Mouse (Mus musculus) liver, postnatal 0 days (tissue): ENCODE measurements around the gene Lemd2. TPM values are rescaled to one million over a fixed set of nuclear protein-coding genes. Genes with fewer than 3 reads are reported as not detected.
"Not testable (repeated sequence)": the region's sequence is repeated elsewhere in the genome, so short reads cannot be mapped to it uniquely, and the experiment has no call there.

Source experiments
- ATAC-seq: fragments of 200-750 bp; cut with Nextera tagmentation; 2 replicates; pipeline ENCODE4 v1.8.0; 2017; ENCODE audit warnings: mild to moderate bottlenecking, moderate library complexity
- DNase-seq: peaks from one replicate; pipeline ENCODE4 v3.0.0-alpha.2; 2016
- H3K27ac ChIP-seq: fragments of 300-500 bp; sonication (generic); 2 replicates; pipeline ENCODE4 v1.5.1; 2014; ENCODE audit warnings: antibody characterized with exemption, moderate library complexity, mild to moderate bottlenecking, low read depth
- H3K27me3 ChIP-seq: fragments of 300-500 bp; sonication (generic); 2 replicates; pipeline ENCODE4 v1.6.1; 2014; ENCODE audit warnings: low read length, control low read depth, mixed read lengths; ENCODE audit not compliant: insufficient read depth
- H3K36me3 ChIP-seq: fragments of 300-500 bp; sonication (generic); replicated peaks from 2 replicates; pipeline ENCODE4 v1.6.1; 2014; ENCODE audit warnings: mild to moderate bottlenecking, control low read depth, low read length, moderate library complexity, mixed read lengths; ENCODE audit not compliant: insufficient read depth
- H3K4me1 ChIP-seq: fragments of 300-500 bp; sonication (generic); 2 replicates; pipeline ENCODE4 v1.6.1; 2014; ENCODE audit warnings: antibody characterized with exemption, mild to moderate bottlenecking, control low read depth; ENCODE audit not compliant: insufficient read depth
- H3K4me2 ChIP-seq: fragments of 300-500 bp; sonication (generic); 2 replicates; pipeline ENCODE4 v1.6.1; 2014; ENCODE audit warnings: low read depth, mild to moderate bottlenecking, low read length, moderate library complexity, mixed read lengths
- H3K4me3 ChIP-seq: fragments of 300-500 bp; sonication (generic); 2 replicates; pipeline ENCODE4 v1.5.1; 2014; ENCODE audit warnings: low read depth, low read length
- H3K9ac ChIP-seq: fragments of 300-500 bp; sonication (generic); replicated peaks from 2 replicates; pipeline ENCODE4 v1.6.1; 2014; ENCODE audit warnings: mild to moderate bottlenecking, moderate library complexity
- H3K9me3 ChIP-seq: fragments of 300-500 bp; sonication (generic); 2 replicates; pipeline ENCODE4 v1.6.1; 2016; ENCODE audit warnings: mild to moderate bottlenecking, control low read depth, low read length, mixed read lengths
- CTCF ChIP-seq: sonication (generic); IDR thresholded peaks from 2 replicates; pipeline ENCODE4 v1.5.1; 2016; ENCODE audit warnings: antibody characterized with exemption, low read depth
- EP300 ChIP-seq: IDR thresholded peaks from 2 replicates; pipeline ENCODE4 v1.6.1; 2016; ENCODE audit warnings: antibody characterized with exemption, low read depth, mild to moderate bottlenecking
- WGBS: fragments of 180-500 bp; shearing (Covaris S2); extraction: QIAGEN DNeasy Blood & Tissue Kit; methylation state at CpG from one replicate; pipeline ENCODE4 v1.1.7; 2014; ENCODE audit not compliant: insufficient replicate concordance; 5-methylcytosine and 5-hydroxymethylcytosine counted together
- polyA plus RNA-seq: library from polyadenylated mRNA; unstranded; fragments of >200 nt; fragmentation: Nextera tagmentation; extraction: Ambion mirVana; gene quantifications from 2 replicates; pipeline ENCODE4 v1.2.1, GENCODE M21; 2015

The Lemd2 gene
- polyA plus RNA-seq, 1 experiment from 2014 or later: 4.7 TPM

DNA sequence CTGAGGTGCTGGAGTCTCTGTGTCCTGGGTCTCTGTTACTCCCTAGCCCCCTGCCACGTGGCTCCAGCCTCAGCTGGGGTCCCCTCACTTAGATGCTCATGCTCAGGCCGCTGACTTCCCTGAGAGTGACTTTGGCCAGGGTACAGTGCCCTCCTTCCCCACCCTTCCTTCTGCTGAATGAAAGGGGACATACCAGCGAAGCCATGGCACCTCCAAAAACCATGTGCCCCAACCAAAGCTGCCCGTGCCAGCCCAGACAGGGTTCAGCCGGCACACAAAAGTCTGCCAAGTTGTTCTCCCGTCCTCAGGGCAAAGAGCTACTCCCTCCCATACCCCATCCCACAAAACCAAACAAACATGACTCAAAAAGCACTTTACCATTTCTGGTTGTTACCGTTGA lies 29.0 kb upstream of the Lemd2 start:
- 77% methylated on average over 7 of the region's 7 CpGs for WGBS
- H3K9ac ChIP-seq: no peak overlapping the region
- H3K9me3 ChIP-seq: no peaks in the 10 kb centered on the region
- TF ChIP-seq CTCF (no peak), EP300 (no peak)
- H3K36me3 ChIP-seq: no peaks in the 10 kb centered on the region
- H3K4me2 ChIP-seq: no peak overlapping the region
- no peak overlapping the region for H3K27ac ChIP-seq
- no peaks in the 10 kb centered on the region for H3K4me1 ChIP-seq
- no peak for DNase-seq
- 0 out of 2 replicates have a peak, but pooled peaks cover 5% of the 10 kb centered on the region for H3K27me3 ChIP-seq
- no peak overlapping the region for H3K4me3 ChIP-seq
- ATAC-seq: no peak

DNA sequence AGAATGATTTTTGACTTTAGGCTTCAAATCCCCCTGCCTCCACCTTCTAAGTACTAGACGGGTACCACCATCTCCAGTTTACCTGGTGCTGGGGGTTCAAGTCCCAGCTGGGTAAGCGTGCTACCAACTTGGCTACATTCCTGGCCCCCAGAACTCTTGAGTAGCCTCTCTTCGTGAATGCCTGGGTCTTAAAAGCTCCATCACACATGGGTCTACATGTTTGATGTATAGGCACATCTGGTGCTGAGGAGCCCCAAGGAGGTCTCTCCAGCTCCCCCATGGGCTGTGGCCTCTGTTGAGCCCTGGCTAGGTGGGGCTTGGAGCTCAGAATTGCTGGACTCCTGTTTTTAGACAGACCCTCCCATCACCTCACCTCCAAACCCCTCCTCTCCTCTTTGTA lies 27.9 kb upstream of the Lemd2 start:
- Histone ChIP-seq H3K4me1 (no peaks in the 10 kb centered on the region), H3K4me3 (no peak overlapping the region), H3K4me2 (no peak overlapping the region), H3K9me3 (no peaks in the 10 kb centered on the region), H3K27me3 (0 out of 2 replicates have a peak, but pooled peaks cover 5% of the 10 kb centered on the region), H3K9ac (no peak overlapping the region), H3K27ac (no peak overlapping the region), H3K36me3 (no peaks in the 10 kb centered on the region)
- WGBS: 68% methylated on average over 3 of the region's 3 CpGs
- TF ChIP-seq EP300: no peak
- DNase-seq: no peak
- ATAC-seq: no peak

DNA sequence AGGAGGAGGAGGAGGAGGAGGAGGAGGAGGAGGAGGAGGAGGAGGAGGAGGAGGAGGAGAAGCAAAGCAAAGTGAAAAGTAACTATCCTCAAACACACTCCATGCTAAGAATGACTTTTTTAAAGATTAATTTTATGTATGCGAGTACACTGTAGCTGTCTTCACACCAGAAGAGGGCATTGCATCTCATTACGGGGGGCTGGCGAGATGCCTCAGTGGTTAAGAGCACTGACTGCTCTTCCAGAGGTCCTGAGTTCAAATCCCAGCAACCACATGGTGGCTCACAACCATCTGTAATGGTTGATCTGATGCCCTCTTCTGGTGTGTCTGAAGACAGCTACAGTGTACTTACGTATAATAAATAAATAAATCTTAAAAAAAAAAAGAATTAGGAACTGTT lies 27.3 kb upstream of the Lemd2 start:
- not testable (repeated sequence) for H3K4me3 ChIP-seq, H3K4me1 ChIP-seq, H3K9me3 ChIP-seq, DNase-seq, H3K27me3 ChIP-seq, ATAC-seq, H3K36me3 ChIP-seq, H3K27ac ChIP-seq, H3K9ac ChIP-seq, H3K4me2 ChIP-seq
- 75% methylated on average over 4 of the region's 4 CpGs for WGBS

DNA sequence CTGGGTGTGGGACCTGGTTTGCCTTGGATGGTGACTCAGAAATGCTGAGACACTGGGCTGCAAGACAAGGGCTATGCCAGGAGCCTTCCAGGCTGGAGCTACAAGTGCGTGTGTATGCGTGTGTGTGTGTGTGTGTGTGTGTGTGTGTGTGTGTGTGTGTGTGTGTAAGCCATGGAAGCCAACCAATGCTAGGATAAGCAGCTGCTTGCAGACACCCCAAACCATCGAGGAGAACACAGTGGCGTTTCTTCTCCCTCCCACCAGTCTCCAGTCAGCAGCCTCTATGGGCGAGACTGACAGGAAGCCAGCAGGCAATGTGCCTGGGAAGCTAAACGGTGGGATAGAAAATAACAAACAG lies 26.9 kb upstream of the Lemd2 start:
- Histone ChIP-seq H3K4me2 (no peak overlapping the region), H3K36me3 (no peaks in the 10 kb centered on the region), H3K27me3 (0 out of 2 replicates have a peak, but pooled peaks cover 5% of the 10 kb centered on the region), H3K9ac (no peak overlapping the region), H3K9me3 (no peaks in the 10 kb centered on the region), H3K4me1 (no peaks in the 10 kb centered on the region), H3K27ac (no peak overlapping the region), H3K4me3 (no peak overlapping the region)
- TF ChIP-seq CTCF (no peak), EP300 (no peak)
- no peak for DNase-seq
- 47% methylated on average over 5 of the region's 6 CpGs for WGBS
- no peak for ATAC-seq

DNA sequence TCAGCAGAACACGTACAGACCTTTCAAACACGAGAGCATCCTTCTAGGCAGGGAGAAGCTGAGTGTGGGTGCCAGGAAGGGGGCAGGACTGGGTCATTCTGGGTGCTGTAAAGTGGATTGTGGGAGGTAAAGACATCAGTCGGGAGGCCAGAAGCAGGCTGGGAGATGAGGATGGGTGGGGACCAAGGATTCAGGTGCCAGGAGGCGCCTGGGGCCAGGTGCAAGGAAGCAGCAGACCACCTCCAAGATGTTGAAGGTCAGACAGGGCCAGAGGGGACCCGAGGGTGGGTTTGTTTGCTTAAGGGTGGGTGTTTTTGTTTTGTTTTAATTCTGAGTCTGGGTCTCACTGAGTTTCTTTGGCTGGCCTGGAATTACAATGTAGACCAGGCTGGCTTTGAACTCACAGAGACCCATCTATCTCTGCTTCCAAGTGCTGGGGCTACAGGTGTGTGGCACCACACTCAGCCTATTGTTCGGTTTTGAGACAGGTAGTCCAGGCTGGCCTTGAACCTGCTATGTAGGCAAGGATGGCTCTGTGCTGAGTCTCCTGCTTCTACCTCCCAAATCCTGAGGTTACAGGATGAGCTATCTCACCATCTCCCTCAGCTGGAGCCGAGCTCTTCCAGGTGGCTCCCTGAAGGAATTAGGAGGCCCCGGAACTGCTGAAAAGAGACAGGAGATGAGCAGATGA lies 26.3 kb upstream of the Lemd2 start:
- no peak for ATAC-seq

DNA sequence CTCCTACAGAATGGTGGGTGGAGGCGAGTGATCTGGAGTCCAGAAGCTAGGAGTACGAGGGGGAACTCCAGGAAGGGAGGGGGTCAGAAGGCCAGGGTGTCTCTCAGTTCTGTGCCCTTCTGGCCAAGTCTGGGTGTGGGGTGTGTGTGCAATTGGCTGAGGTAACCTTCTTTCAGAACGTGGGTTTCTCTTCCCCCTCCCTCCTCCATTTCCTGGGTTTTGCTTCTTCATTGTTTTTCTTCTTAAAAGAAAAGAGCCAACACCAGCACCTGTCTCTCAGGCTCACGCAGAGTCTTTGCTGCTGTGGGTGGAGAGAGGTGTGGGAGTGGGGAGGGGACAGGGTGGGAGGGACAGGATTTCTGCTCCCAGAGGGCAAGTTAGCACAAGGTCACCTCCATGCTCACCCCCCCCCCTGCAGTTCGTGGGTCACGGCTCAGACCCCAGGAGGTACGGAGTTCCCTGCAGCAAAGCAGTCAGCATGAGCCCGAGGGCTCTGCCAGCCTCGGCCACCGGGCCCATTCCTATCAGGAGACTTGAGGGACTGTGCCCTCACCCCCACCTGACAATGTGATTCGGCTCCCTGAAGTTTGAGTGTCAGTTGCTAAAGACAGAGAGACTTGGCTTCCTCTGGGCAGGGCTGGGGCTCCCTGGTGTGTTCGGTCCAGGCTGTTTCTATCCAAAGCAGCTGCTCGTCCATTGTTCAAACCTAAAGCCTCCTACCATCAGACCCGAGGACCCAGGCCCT lies 25.6 kb upstream of the Lemd2 start:
- ATAC-seq (no peak), DNase-seq (no peak)
- Histone ChIP-seq H3K27me3 (0 out of 2 replicates have a peak, but pooled peaks cover 5% of the 10 kb centered on the region), H3K4me3 (no peak overlapping the region), H3K9ac (no peak overlapping the region), H3K9me3 (no peaks in the 10 kb centered on the region), H3K27ac (no peak overlapping the region), H3K4me1 (no peaks in the 10 kb centered on the region), H3K4me2 (no peak overlapping the region), H3K36me3 (no peaks in the 10 kb centered on the region)
- 33% methylated on average over 14 of the region's 14 CpGs for WGBS
- no peak for TF ChIP-seq CTCF
- TF ChIP-seq EP300: no peak

More for the DNA sequence above, 26.3 kb upstream of the Lemd2 start:
- Histone ChIP-seq H3K36me3 (no peaks in the 10 kb centered on the region), H3K4me3 (no peak overlapping the region), H3K9me3 (no peaks in the 10 kb centered on the region), H3K4me2 (no peak overlapping the region), H3K27ac (no peak overlapping the region), H3K27me3 (0 out of 2 replicates have a peak, but pooled peaks cover 5% of the 10 kb centered on the region), H3K9ac (no peak overlapping the region), H3K4me1 (no peaks in the 10 kb centered on the region)
- DNase-seq: no peak
- WGBS: 55% methylated on average over 8 of the region's 8 CpGs
- no peak for TF ChIP-seq EP300
- TF ChIP-seq CTCF: no peak
